In genomic region chr2:114691607-114692006, GRCm38 (mm10) we compare ENCODE assay signal across 19 mouse cellular contexts. TPM values are rescaled to one million over a fixed set of nuclear protein-coding genes. Genes with fewer than 3 reads are reported as not detected.
DNase-seq lines count a peak whose midpoint lies in the region; ATAC-seq and TF ChIP-seq lines count a peak whose summit lies in the region.
"Had no signal": no experiment of that assay in that cellular context is flagged by ENCODE, and none has a peak within 500 bp of the region (broad histone marks: within the 10 kb centered on the region; RNA-seq: fewer than 3 reads in every experiment).

No protein-coding gene starts in this region.

- H3K79me2 ChIP-seq in MEL (ENCODE audit: control insufficient read depth, insufficient read depth, low read length, poor library complexity): no peaks in the 10 kb centered on the region

- H3K4me3 ChIP-seq in G1E (ENCODE audit: low read depth, low read length): no peak overlapping the region
- H3K4me3 ChIP-seq in MEL (ENCODE audit: control insufficient read depth in 1 of 2, insufficient read depth in 1 of 2, low read depth in 2 of 2, low read length in 2 of 2): no peak overlapping the region
- H3K4me3 ChIP-seq: embryonic facial prominence, embryonic 10.5 days; embryonic facial prominence, embryonic 12.5 days; forebrain, embryonic 13.5 days; forebrain, embryonic 15.5 days had no signal

- no peak for TF ChIP-seq POLR2A in MEL (IDR thresholded peaks at IDR 0.05; ENCODE audit: control insufficient read depth in 1 of 2, insufficient read depth in 1 of 2, low read depth in 1 of 2, low read length in 2 of 2, poor library complexity in 1 of 2)

- TF ChIP-seq CTCF in G1E (IDR thresholded peaks at IDR 0.05; ENCODE audit: low read depth, low read length) (no peak), MEL (IDR thresholded peaks at IDR 0.05 in 2 of 3, conservative IDR thresholded peaks at IDR 0.05 in 1 of 3; ENCODE audit: control insufficient read depth in 1 of 3, insufficient read depth in 1 of 3, low read depth in 2 of 3, low read length in 3 of 3, poor library complexity in 1 of 3, severe bottlenecking in 1 of 3) (no peak)

- H3K9ac ChIP-seq in MEL (ENCODE audit: control insufficient read depth, low read depth, low read length, poor library complexity, severe bottlenecking): no peak overlapping the region
- H3K9ac ChIP-seq: embryonic facial prominence, embryonic 12.5 days; forebrain, embryonic 13.5 days; forebrain, embryonic 15.5 days; forebrain, postnatal 0 days had no signal

- DNase-seq in G1E (ENCODE audit: low spot score) (no peak), MEL (ENCODE audit: low read depth, low spot score) (peak; percentile 6)
- DNase-seq in T-cell, adult 2 months (ENCODE audit: low spot score): no peak
- no peak for DNase-seq in gastrocnemius, postnatal 10 days
- DNase-seq: adrenal gland, adult 8-10 months; adrenal gland, postnatal 14 days; adrenal gland, postnatal 36 days; cerebellum, adult 11-12 months; cerebellum, adult 2 months; cerebellum, adult 9-10 months; cerebellum, postnatal 10 days; cerebellum, postnatal 25 days; forebrain, postnatal 0 days had no signal

- no peak overlapping the region for H3K27ac ChIP-seq in MEL (ENCODE audit: control insufficient read depth, low read depth, low read length)
- H3K27ac ChIP-seq: embryonic facial prominence, embryonic 10.5 days; embryonic facial prominence, embryonic 12.5 days; forebrain, embryonic 13.5 days; forebrain, embryonic 15.5 days had no signal

- peak; percentile 44 to 74; a peak in 3 of 4 replicates for TF ChIP-seq EP300 in MEL (IDR thresholded peaks at IDR 0.05; ENCODE audit: low read depth in 1 of 2, low read length in 2 of 2)

- H3K36me3 ChIP-seq in G1E (replicated peaks) (no peaks in the 10 kb centered on the region), MEL (ENCODE audit: control insufficient read depth in 1 of 2, insufficient read depth in 2 of 2, low read length in 2 of 2) (no peaks in the 10 kb centered on the region)
- H3K36me3 ChIP-seq: embryonic facial prominence, embryonic 10.5 days; embryonic facial prominence, embryonic 12.5 days; forebrain, embryonic 15.5 days had no signal

- TF ChIP-seq RAD21 in MEL (IDR thresholded peaks at IDR 0.05; ENCODE audit: low read depth, low read length): no peak

- H3K27me3 ChIP-seq in G1E (ENCODE audit: insufficient read depth, low read length) (no peaks in the 10 kb centered on the region), MEL (ENCODE audit: control insufficient read depth in 1 of 2, insufficient read depth in 2 of 2, low read length in 2 of 2) (no peaks in the 10 kb centered on the region; a peak in 1 of 4 replicates)
- H3K27me3 ChIP-seq: embryonic facial prominence, embryonic 12.5 days; forebrain, embryonic 13.5 days; forebrain, embryonic 15.5 days had no signal

- H3K4me1 ChIP-seq in G1E (ENCODE audit: insufficient read depth, low read depth, low read length): peaks cover 13% of the 10 kb centered on the region
- peaks cover 0 to 4% of the 10 kb centered on the region in 2 experiments; a peak in 1 of 4 replicates for H3K4me1 ChIP-seq in MEL (ENCODE audit: control insufficient read depth in 1 of 2, insufficient read depth in 2 of 2, low read length in 2 of 2)
- H3K4me1 ChIP-seq: embryonic facial prominence, embryonic 10.5 days; embryonic facial prominence, embryonic 12.5 days had no signal

- ATAC-seq in G1E (ENCODE audit: extremely low read depth, insufficient number of reproducible peaks, low FRiP score, poor library complexity, severe bottlenecking): peak; percentile 85
- peak; percentile 74 for ATAC-seq in megakaryocyte-erythroid progenitor cell, adult 5-6 weeks (replicated peaks; ENCODE audit: low FRiP score, low TSS enrichment, poor library complexity, severe bottlenecking)
- ATAC-seq: activated CD4-positive, CD25-positive, alpha-beta regulatory T cell, adult 4 months; forebrain, embryonic 13.5 days; forebrain, embryonic 15.5 days; forebrain, postnatal 0 days had no signal

- H3K9me3 ChIP-seq in G1E (replicated peaks) (no peaks in the 10 kb centered on the region), MEL (replicated peaks; ENCODE audit: insufficient read depth, low read length) (no peaks in the 10 kb centered on the region)
- H3K9me3 ChIP-seq: embryonic facial prominence, embryonic 10.5 days; embryonic facial prominence, embryonic 12.5 days; forebrain, embryonic 13.5 days; forebrain, embryonic 15.5 days had no signal

TF ChIP-seq in MEL, 35 proteins besides CTCF, POLR2A, EP300 and RAD21:
- TF ChIP-seq ZKSCAN1 (IDR thresholded peaks at IDR 0.05; ENCODE audit: low read depth, low read length): no peak
- no peak for TF ChIP-seq ELF1 (IDR thresholded peaks at IDR 0.05; ENCODE audit: low read depth, low read length)
- TF ChIP-seq CHD2 (IDR thresholded peaks at IDR 0.05; ENCODE audit: low read length): no peak
- no peak for TF ChIP-seq SMC3 (IDR thresholded peaks at IDR 0.05; ENCODE audit: low read depth, low read length)
- no peak for TF ChIP-seq POLR2AphosphoS5 (IDR thresholded peaks at IDR 0.05; ENCODE audit: borderline replicate concordance, low read depth, low read length)
- peak; percentile 16; the same call in 1 of the 2 replicates for TF ChIP-seq TCF12 (IDR thresholded peaks at IDR 0.05; ENCODE audit: low read depth, low read length)
- TF ChIP-seq MEF2A (IDR thresholded peaks at IDR 0.05; ENCODE audit: extremely low read depth, insufficient replicate concordance, low read depth, low read length, poor library complexity, severe bottlenecking): no peak
- no peak for TF ChIP-seq TAL1 (IDR thresholded peaks at IDR 0.05; ENCODE audit: low read length)
- TF ChIP-seq SIN3A (IDR thresholded peaks at IDR 0.05; ENCODE audit: low read length): no peak
- no peak for TF ChIP-seq MYB (IDR thresholded peaks at IDR 0.05; ENCODE audit: low read depth, low read length)
- TF ChIP-seq MAZ (IDR thresholded peaks at IDR 0.05; ENCODE audit: low read depth, low read length): no peak
- peak; percentile 43; the same call in 1 of the 2 replicates for TF ChIP-seq GATA1 (IDR thresholded peaks at IDR 0.05; ENCODE audit: low read depth, low read length)
- no peak for TF ChIP-seq HCFC1 (IDR thresholded peaks at IDR 0.05; ENCODE audit: low read depth, low read length)
- no peak for TF ChIP-seq ZNF384 (IDR thresholded peaks at IDR 0.05; ENCODE audit: low read depth, low read length)
- no peak for TF ChIP-seq ZC3H11A (IDR thresholded peaks at IDR 0.05; ENCODE audit: low read depth, low read length)
- no peak for TF ChIP-seq NRF1 (IDR thresholded peaks at IDR 0.05; ENCODE audit: insufficient read depth, low read depth, low read length, poor library complexity, severe bottlenecking)

RNA-seq across cellular contexts. Expression of gene Dph6, which starts 36.8 kb away (rescaled TPM):
- total RNA-seq in G1E (2014; fragmentation: Nextera tagmentation) (82.7 and 122 TPM in 2 replicates), G1E (2017) (15.5 and 18.7 TPM in 2 replicates), MEL (2012; rRNA removed) (10.5 and 11.1 TPM in 2 replicates)
- polyA plus RNA-seq in G1E (2012) (3.5 and 4.0 TPM in 2 replicates), MEL (2012; ENCODE audit: insufficient read depth in 1 of 2, insufficient read length in 2 of 2, low read depth in 1 of 2, low replicate concordance in 2 of 2, missing spikeins in 1 of 2) (10 to 100 TPM; 20.8 to 55.4 TPM)
- total RNA-seq in megakaryocyte-erythroid progenitor cell, adult 5-6 weeks (2014; fragmentation: Nextera tagmentation): 30.6 and 35.7 TPM in 2 replicates
- 20.3 and 21.9 TPM in 2 replicates for total RNA-seq in megakaryocyte-erythroid progenitor cell, adult 5-6 weeks (2017)
- total RNA-seq in gastrocnemius, postnatal 10 days (2021): 1 to 10 TPM; 4.6 to 7.9 TPM
